Mouse (Mus musculus) midbrain, embryonic 14.5 days (tissue): ENCODE measurements around the gene Gm26920. TPM values are rescaled to one million over a fixed set of nuclear protein-coding genes. Genes with fewer than 3 reads are reported as not detected.
A peak's percentile ranks its signal among the peaks of the same experiment; 100 is the strongest.

Experiments
- ATAC-seq: fragments of 200-750 bp; cut with Nextera tagmentation; 2 replicates; pipeline ENCODE4 v1.8.0; 2017; ENCODE audit warnings: moderate number of reproducible peaks, moderate library complexity; ENCODE audit not compliant: low FRiP score, low TSS enrichment
- DNase-seq: peaks from one replicate; pipeline ENCODE4 v3.0.0-alpha.2; 2015
- H3K27ac ChIP-seq: fragments of 300-500 bp; sonication (generic); replicated peaks from 2 replicates; pipeline ENCODE4 v1.5.1; 2014; ENCODE audit warnings: mild to moderate bottlenecking, low read depth, low read length, moderate library complexity
- H3K27me3 ChIP-seq: fragments of 300-500 bp; sonication (generic); 2 replicates; pipeline ENCODE4 v1.6.1; 2014; ENCODE audit warnings: low read length, control low read depth, mixed read lengths; ENCODE audit not compliant: control insufficient read depth, insufficient read depth
- H3K36me3 ChIP-seq: fragments of 300-500 bp; sonication (generic); 2 replicates; pipeline ENCODE4 v1.6.1; 2014; ENCODE audit warnings: low read length, control low read depth; ENCODE audit not compliant: control insufficient read depth, insufficient read depth
- H3K4me1 ChIP-seq: fragments of 300-500 bp; sonication (generic); 2 replicates; pipeline ENCODE4 v1.6.1; 2014; ENCODE audit warnings: mild to moderate bottlenecking, antibody characterized with exemption, low read length, control low read depth; ENCODE audit not compliant: control insufficient read depth, insufficient read depth
- H3K4me2 ChIP-seq: fragments of 300-500 bp; sonication (generic); 2 replicates; pipeline ENCODE4 v1.6.1; 2014; ENCODE audit warnings: mild to moderate bottlenecking, low read length, moderate library complexity
- H3K4me3 ChIP-seq: fragments of 300-500 bp; sonication (generic); replicated peaks from 2 replicates; pipeline ENCODE4 v1.5.1; 2014; ENCODE audit warnings: low read depth, low read length
- H3K9ac ChIP-seq: fragments of 300-500 bp; sonication (generic); replicated peaks from 2 replicates; pipeline ENCODE4 v1.6.1; 2014; ENCODE audit warnings: mild to moderate bottlenecking, low read length, moderate library complexity
- H3K9me3 ChIP-seq: fragments of 300-500 bp; sonication (generic); 2 replicates; pipeline ENCODE4 v1.6.1; 2016; ENCODE audit warnings: low read length, control low read depth, mixed read lengths; ENCODE audit not compliant: control insufficient read depth
- WGBS: fragments of 180-500 bp; shearing (Covaris S2); extraction: QIAGEN DNeasy Blood & Tissue Kit; methylation state at CpG from one replicate; pipeline ENCODE4 v1.1.7; 2014; 5-methylcytosine and 5-hydroxymethylcytosine counted together
- polyA plus RNA-seq: library from polyadenylated mRNA; unstranded; fragments of >200 nt; fragmentation: Nextera tagmentation; extraction: Ambion mirVana; gene quantifications from 2 replicates; pipeline ENCODE4 v1.2.1, GENCODE M21; 2014

Gm26920 gene
- polyA plus RNA-seq, 1 experiment from 2014 or later = 1.8 TPM

DNA sequence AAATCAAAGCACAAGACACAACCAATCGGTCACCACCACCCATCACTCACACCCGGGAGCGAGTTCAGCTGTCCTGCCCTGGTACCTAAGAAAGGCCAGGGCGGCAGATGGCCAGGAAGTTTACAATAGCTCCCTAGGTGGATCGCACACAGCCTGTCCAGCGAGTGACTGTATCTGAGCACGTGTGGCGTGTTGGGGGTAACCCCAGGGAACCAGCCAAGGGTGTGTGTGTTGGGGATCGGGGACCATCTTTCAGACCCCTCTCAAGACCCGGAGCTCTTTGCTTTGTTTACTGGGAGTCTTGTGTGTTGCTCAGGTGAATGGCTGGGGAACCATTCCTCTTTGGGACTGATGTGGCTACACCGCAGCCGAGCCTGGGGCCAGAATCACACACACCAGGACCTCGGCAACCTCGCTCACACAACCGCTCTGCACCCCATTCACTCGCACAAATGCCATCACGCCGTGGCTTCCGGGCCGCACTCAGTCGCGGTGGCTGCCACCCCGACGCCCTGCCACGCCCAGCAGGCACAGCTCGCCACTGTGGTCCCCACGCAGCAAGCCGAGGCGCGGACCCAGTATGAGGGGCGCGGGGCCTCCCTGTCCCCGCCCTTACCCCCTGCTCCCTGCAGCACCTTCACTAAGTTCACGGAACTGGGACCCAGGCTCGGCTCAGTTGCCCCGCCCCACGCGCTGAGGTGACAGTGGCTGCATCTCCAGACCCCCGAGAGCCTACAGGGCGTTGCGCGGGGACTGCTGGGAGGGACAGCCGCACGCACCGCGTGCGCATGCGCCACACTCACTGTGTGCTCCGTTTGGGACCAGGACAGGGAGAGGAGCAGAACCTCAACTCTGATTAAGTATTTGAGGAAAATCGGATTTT, 17.8 kb downstream of the Gm26920 start, which contains the start of gene Zfp82:
TSS of gene Zfp82 (minus strand) at position 755 of the 883 bp plus-strand sequence.
- Histone ChIP-seq H3K36me3 (peaks cover 21% of the 10 kb centered on the region), H3K27me3 (no peaks in the 10 kb centered on the region), H3K9me3 (no peaks in the 10 kb centered on the region), H3K4me1 (0 out of 2 replicates have a peak, but pooled peaks cover 6% of the 10 kb centered on the region), H3K4me2 (peak within 1 kb of the TSS; percentile 95), H3K27ac (peak within 1 kb of the TSS; percentile 81), H3K9ac (peak within 1 kb of the TSS; percentile 75), H3K4me3 (peak within 1 kb of the TSS; percentile 63)
- under 1% methylated on average over 50 of the region's 50 CpGs for WGBS
- DNase-seq = peak; percentile 95
- peak; percentile 88 for ATAC-seq

DNA sequence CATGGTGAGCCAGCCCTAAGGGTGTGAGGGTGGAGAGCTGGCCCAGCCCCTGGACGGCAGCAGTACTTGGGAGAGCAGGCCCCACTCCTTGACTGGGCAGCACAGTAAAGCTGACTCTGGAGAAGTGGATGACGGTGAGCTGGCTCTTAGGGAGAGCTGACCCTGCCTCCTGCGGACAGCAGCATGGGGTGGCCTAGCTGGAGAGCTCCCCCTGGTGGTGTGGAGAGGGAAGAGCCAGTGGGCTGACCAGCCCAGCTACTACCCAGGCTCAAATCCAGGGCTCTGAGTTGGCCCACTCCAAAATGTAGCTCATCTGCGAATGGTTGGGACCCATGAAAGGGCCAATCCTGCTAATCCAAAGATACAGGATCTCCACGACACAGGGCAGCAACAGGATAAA, 25.6 kb downstream of the Gm26920 start:
- 81% methylated on average over 5 of the region's 5 CpGs for WGBS
- no peak overlapping the region for H3K4me2 ChIP-seq
- no peaks in the 10 kb centered on the region for H3K27me3 ChIP-seq
- H3K9ac ChIP-seq = no peak overlapping the region
- ATAC-seq (no peak), DNase-seq (no peak)
- H3K4me3 ChIP-seq = no peak overlapping the region
- peaks cover 79% of the 10 kb centered on the region for H3K36me3 ChIP-seq
- no peaks in the 10 kb centered on the region for H3K9me3 ChIP-seq
- H3K4me1 ChIP-seq = no peaks in the 10 kb centered on the region
- no peak overlapping the region for H3K27ac ChIP-seq

DNA sequence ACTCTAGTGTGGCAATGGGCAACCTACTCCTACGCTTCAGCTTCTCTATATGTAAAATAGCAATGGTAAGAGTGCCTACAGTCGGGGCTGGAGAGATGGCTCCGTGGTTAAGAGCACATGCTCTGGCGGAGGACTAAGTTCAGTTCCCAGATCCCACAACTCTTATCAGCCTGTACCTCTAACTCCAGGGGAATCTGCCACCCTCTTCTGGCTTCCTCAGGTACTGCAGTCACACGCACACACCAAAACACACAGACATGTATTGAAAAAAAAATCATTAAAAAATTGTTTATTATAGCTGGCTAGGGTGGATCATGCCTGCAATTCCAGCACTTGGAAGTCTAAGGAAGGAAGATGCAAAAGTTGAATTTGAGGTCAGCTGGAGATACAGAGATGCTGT, 27.7 kb downstream of the Gm26920 start:
- DNase-seq (peak; percentile 21), ATAC-seq (no peak)
- Histone ChIP-seq H3K27ac (no peak overlapping the region), H3K4me2 (no peak overlapping the region), H3K9me3 (no peaks in the 10 kb centered on the region), H3K4me1 (no peaks in the 10 kb centered on the region), H3K27me3 (no peaks in the 10 kb centered on the region), H3K4me3 (no peak overlapping the region), H3K9ac (no peak overlapping the region), H3K36me3 (peaks cover 83% of the 10 kb centered on the region)
- 87% methylated on average over 5 of the region's 5 CpGs for WGBS

DNA sequence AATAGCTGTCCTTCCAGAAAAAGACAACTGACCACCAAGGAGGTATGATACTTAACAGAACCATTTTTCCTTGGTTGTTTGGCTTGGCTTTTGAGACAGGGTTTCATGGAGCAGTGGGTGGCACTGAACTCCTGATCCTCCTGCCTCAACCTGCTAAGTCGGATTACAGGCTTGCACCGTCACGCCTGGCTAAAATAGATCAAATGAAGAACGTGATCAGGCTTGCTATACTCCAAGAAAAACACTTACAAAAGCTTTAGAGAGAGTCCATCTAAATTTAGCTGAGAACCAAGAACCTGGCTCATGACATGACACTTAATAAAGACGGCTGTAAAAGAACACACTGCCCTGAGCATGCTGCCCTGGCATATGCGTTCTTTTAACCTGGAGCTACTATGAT, 29.9 kb downstream of the Gm26920 start:
- Histone ChIP-seq H3K36me3 (peaks cover 90% of the 10 kb centered on the region), H3K27me3 (no peaks in the 10 kb centered on the region), H3K27ac (no peak overlapping the region), H3K9ac (no peak overlapping the region), H3K4me2 (no peak overlapping the region), H3K4me1 (no peaks in the 10 kb centered on the region), H3K4me3 (no peak overlapping the region), H3K9me3 (no peaks in the 10 kb centered on the region)
- ATAC-seq (no peak), DNase-seq (no peak)
- WGBS = 40% methylated on average over 6 of the region's 6 CpGs

DNA sequence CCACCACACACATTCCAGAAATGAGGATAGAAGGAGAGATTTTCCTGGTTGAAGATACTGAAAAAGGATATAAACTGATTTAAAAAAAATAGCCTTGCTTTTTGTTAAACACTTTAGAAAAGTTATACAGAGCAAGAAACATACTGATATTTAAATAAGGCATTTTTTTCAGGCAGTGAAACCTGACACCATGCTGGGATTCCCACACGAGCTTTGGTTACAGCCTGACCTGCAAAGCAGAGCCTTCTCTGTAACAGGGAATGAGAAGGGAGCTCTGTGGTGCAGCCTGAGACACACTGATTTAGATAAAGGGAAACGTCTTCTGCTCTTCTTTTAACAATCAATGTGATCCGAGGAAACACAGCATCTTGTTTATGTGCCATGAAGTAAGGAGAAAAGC, 36.6 kb downstream of the Gm26920 start:
- H3K9ac ChIP-seq = no peak overlapping the region
- WGBS = 8% methylated on average over 3 of the region's 3 CpGs
- H3K27ac ChIP-seq = no peak overlapping the region
- no peaks in the 10 kb centered on the region for H3K27me3 ChIP-seq
- ATAC-seq (no peak), DNase-seq (no peak)
- 0 out of 2 replicates have a peak, but pooled peaks cover 5% of the 10 kb centered on the region for H3K4me1 ChIP-seq
- H3K4me3 ChIP-seq = no peak overlapping the region
- H3K36me3 ChIP-seq = peaks cover 34% of the 10 kb centered on the region
- no peaks in the 10 kb centered on the region for H3K9me3 ChIP-seq
- H3K4me2 ChIP-seq = no peak overlapping the region

DNA sequence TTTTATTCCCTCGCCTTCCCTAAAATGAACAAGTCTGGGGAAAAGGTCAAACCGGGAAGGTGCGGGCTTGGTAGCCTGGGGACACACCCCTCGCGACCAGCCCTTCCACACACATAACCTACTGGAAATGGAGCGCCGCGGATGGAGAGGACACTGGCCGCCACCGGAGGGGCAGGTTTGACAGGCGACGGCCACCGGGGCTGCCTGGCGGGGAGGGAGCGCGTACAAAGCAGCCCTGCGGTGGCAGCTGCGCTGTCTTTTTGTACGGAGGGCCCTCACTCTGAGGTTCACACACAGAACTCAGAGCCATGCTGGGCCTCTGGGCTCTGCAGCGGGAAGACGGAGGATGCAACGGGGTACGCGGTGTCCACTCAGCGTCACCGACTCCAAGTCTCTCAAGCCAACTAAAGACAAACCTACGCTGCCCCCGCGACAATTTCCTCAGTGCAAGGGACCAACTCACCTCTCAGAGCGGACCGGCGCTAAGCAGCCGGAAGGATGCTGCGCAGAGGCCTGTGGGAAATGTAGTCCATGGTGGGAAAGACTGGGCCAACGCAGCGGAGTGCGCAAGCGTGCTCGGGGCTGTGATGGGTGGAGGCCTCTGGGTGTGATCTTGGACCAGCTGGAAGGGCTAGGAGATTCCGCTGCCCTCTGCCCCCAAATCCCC, 39.2 kb downstream of the Gm26920 start, which contains the start of gene Zfp14:
TSS of gene Zfp14 (minus strand) at position 499 of the 667 bp plus-strand sequence.
- H3K4me1 ChIP-seq = 0 out of 2 replicates have a peak, but pooled peaks cover 5% of the 10 kb centered on the region
- peak within 1 kb of the TSS; percentile 75 for H3K9ac ChIP-seq
- peak within 1 kb of the TSS; percentile 60 for H3K4me3 ChIP-seq
- 0% methylated on average over 40 of the region's 40 CpGs for WGBS
- H3K36me3 ChIP-seq = peaks cover 13% of the 10 kb centered on the region
- ATAC-seq = peak; percentile 98
- peak within 1 kb of the TSS; percentile 74 for H3K4me2 ChIP-seq
- H3K9me3 ChIP-seq = no peaks in the 10 kb centered on the region
- no peaks in the 10 kb centered on the region for H3K27me3 ChIP-seq
- DNase-seq = peak; percentile 96
- peak within 1 kb of the TSS; percentile 89 for H3K27ac ChIP-seq

DNA sequence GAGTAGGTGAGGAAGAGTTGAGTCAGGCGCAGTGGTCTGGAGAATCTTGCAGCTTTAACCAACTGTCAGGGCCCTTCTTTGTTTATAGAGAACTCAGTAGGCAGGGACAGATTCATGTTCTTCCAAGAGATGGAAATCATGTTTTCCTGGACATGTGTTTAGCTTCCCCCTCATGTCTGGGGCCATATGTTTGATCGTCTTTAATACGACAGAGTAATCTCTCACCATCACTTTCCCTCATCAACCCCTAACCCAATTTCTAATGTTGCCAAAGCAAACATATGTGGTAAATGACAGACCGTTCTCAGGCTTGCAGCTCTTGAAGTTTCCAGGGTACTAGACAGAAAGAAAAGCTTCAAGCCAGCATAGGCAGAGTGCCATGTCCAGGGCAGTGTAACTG, 42.1 kb downstream of the Gm26920 start:
- Histone ChIP-seq H3K9me3 (no peaks in the 10 kb centered on the region), H3K4me1 (0 out of 2 replicates have a peak, but pooled peaks cover 5% of the 10 kb centered on the region), H3K36me3 (peaks cover 7% of the 10 kb centered on the region; the same call in 1 of the 2 replicates), H3K27ac (no peak overlapping the region), H3K9ac (no peak overlapping the region), H3K4me2 (no peak overlapping the region), H3K4me3 (no peak overlapping the region), H3K27me3 (no peaks in the 10 kb centered on the region)
- 96% methylated on average over 4 of the region's 4 CpGs for WGBS
- ATAC-seq (no peak), DNase-seq (no peak)

DNA sequence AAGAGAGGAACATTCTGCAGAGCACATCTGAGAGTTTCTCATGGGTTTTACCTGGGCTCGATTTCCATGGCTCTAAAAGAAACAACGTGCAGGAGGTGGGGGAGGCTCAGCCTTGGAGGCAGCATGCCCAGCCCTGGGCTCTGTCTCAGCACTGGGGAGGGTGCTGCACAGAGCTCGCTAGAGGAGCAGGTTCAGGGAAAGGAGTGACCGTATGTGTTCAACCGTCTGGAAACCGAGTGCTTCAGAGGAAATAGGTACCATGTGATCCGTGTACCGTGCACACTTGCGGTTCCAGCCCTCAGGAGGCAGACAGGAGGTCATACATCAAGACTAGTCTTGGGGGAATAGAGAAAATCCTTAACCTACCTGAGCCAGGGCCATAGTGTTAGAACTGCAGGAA, 45.9 kb downstream of the Gm26920 start:
- H3K4me1 ChIP-seq = no peaks in the 10 kb centered on the region
- no peak for DNase-seq
- H3K4me3 ChIP-seq = no peak overlapping the region
- H3K36me3 ChIP-seq = peaks cover 24% of the 10 kb centered on the region; the same call in 1 of the 2 replicates
- no peak overlapping the region for H3K9ac ChIP-seq
- no peaks in the 10 kb centered on the region for H3K9me3 ChIP-seq
- no peaks in the 10 kb centered on the region for H3K27me3 ChIP-seq
- WGBS = 66% methylated on average over 9 of the region's 9 CpGs
- ATAC-seq = no peak
- no peak overlapping the region for H3K4me2 ChIP-seq
- H3K27ac ChIP-seq = no peak overlapping the region
